Mouse (Mus musculus): ENCODE data around the gene Dnase1l3. TPM values are rescaled to one million over a fixed set of nuclear protein-coding genes. Genes with fewer than 3 reads are reported as not detected.
A peak's percentile ranks its signal among the peaks of the same experiment; 100 is the strongest.
"Not testable (repeated sequence)": the region's sequence is repeated elsewhere in the genome, so short reads cannot be mapped to it uniquely, and the experiment has no call there.

The Dnase1l3 gene
- polyA plus RNA-seq, 1 experiment from 2014 or later: 0.03 TPM

GRCm38 (mm10) chr14:8007923-8008322, 13.6 kb upstream of the Dnase1l3 start:
- H3K4me1 ChIP-seq (replicated peaks): peaks cover 17% of the 10 kb centered on the region
- ATAC-seq: no peak
- WGBS: 90% methylated on average over 10 of the region's 10 CpGs

GRCm38 (mm10) chr14:8007486-8007885, 13.1 kb upstream of the Dnase1l3 start:
- 84% methylated on average over 2 of the region's 2 CpGs for WGBS
- Histone ChIP-seq H3K36me3 (no peaks in the 10 kb centered on the region), H3K4me1 (replicated peaks) (peaks cover 17% of the 10 kb centered on the region), H3K27me3 (0 out of 2 replicates have a peak, but pooled peaks cover 8% of the 10 kb centered on the region), H3K4me2 (replicated peaks) (no peak overlapping the region), H3K9ac (replicated peaks) (no peak overlapping the region), H3K4me3 (replicated peaks) (no peak overlapping the region), H3K27ac (no peak overlapping the region), H3K9me3 (no peaks in the 10 kb centered on the region)
- no peak for ATAC-seq

More at GRCm38 (mm10) chr14:8007923-8008322, 13.6 kb upstream of the Dnase1l3 start:
- H3K9ac ChIP-seq (replicated peaks): no peak overlapping the region
- H3K9me3 ChIP-seq: no peaks in the 10 kb centered on the region
- 0 out of 2 replicates have a peak, but pooled peaks cover 8% of the 10 kb centered on the region for H3K27me3 ChIP-seq
- no peak overlapping the region for H3K27ac ChIP-seq
- H3K36me3 ChIP-seq: no peaks in the 10 kb centered on the region
- H3K4me3 ChIP-seq (replicated peaks): no peak overlapping the region
- H3K4me2 ChIP-seq (replicated peaks): no peak overlapping the region

DNA sequence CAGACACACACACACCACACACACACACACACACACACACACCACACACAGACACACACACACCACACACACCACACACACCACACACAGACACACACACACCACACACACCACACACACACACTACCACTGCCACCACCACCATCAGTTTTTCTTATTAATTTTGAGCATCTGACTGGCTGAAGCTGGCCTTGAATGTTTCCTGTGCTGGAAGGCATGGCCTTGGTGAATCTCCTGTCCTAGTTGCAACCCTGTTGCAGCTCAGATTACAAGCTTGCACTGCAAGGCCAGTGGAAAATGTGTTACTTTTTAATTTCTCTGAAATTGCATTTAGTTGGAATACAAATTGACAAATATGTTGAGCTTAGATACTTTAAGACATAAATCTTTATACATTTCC, 12.7 kb upstream of the Dnase1l3 start:
- Histone ChIP-seq H3K9me3 (no peaks in the 10 kb centered on the region), H3K27ac (no peak overlapping the region), H3K9ac (replicated peaks) (no peak overlapping the region), H3K4me1 (replicated peaks) (peaks cover 17% of the 10 kb centered on the region), H3K4me3 (replicated peaks) (no peak overlapping the region), H3K27me3 (peaks cover 11% of the 10 kb centered on the region), H3K4me2 (replicated peaks) (no peak overlapping the region), H3K36me3 (no peaks in the 10 kb centered on the region)
- ATAC-seq: no peak

GRCm38 (mm10) chr14:8006061-8006460, 11.7 kb upstream of the Dnase1l3 start:
- H3K4me2 ChIP-seq (replicated peaks); H3K27ac ChIP-seq; H3K9ac ChIP-seq (replicated peaks); H3K9me3 ChIP-seq; H3K4me3 ChIP-seq (replicated peaks); ATAC-seq; H3K36me3 ChIP-seq: not testable (repeated sequence)
- Histone ChIP-seq H3K4me1 (replicated peaks) (peaks cover 17% of the 10 kb centered on the region), H3K27me3 (peaks cover 21% of the 10 kb centered on the region)
- 60% methylated on average over 3 of the region's 3 CpGs for WGBS

- Histone ChIP-seq H3K27me3 (peaks cover 41% of the 10 kb centered on the region), H3K4me3 (replicated peaks) (peak overlapping the region; percentile 65), H3K27ac (peak overlapping the region; percentile 81; the same call in 1 of the 2 replicates), H3K4me2 (replicated peaks) (peak overlapping the region; percentile 80), H3K36me3 (no peaks in the 10 kb centered on the region), H3K4me1 (replicated peaks) (peaks cover 17% of the 10 kb centered on the region), H3K9ac (replicated peaks) (peak overlapping the region; percentile 76), H3K9me3 (no peaks in the 10 kb centered on the region)
- WGBS: 36% methylated on average over 18 of the region's 18 CpGs
- no peak for ATAC-seq
Observed at GRCm38 (mm10) chr14:8003727-8004670, 9.6 kb upstream of the Dnase1l3 start.

- H3K4me2 ChIP-seq (replicated peaks): peak overlapping the region; percentile 80
- H3K4me3 ChIP-seq (replicated peaks): peak overlapping the region; percentile 65
- H3K4me1 ChIP-seq (replicated peaks): peaks cover 17% of the 10 kb centered on the region
- H3K36me3 ChIP-seq: no peaks in the 10 kb centered on the region
- 1% methylated on average over 23 of the region's 23 CpGs for whole genome bisulfite sequencing
- ATAC-seq: peak; percentile 81; the same call in 1 of the 2 replicates
- H3K9me3 ChIP-seq: no peaks in the 10 kb centered on the region
- H3K27me3 ChIP-seq: peaks cover 48% of the 10 kb centered on the region
- H3K27ac ChIP-seq: peak overlapping the region; percentile 81
- H3K9ac ChIP-seq (replicated peaks): peak overlapping the region; percentile 76
Observed at GRCm38 (mm10) chr14:8003093-8003670, 8.8 kb upstream of the Dnase1l3 start.

GRCm38 (mm10) chr14:8002432-8003092, 8.2 kb upstream of the Dnase1l3 start, which contains the start of gene Abhd6:
Gene Abhd6 (plus strand): TSS chr14:8002902.
- Histone ChIP-seq H3K9ac (replicated peaks) (peak within 1 kb of the TSS; percentile 76), H3K27me3 (peaks cover 48% of the 10 kb centered on the region), H3K9me3 (no peaks in the 10 kb centered on the region), H3K4me2 (replicated peaks) (peak within 1 kb of the TSS; percentile 80), H3K4me3 (replicated peaks) (peak within 1 kb of the TSS; percentile 65), H3K36me3 (no peaks in the 10 kb centered on the region), H3K4me1 (replicated peaks) (peaks cover 17% of the 10 kb centered on the region), H3K27ac (peak within 1 kb of the TSS; percentile 81)
- WGBS: 2% methylated on average over 38 of the region's 38 CpGs
- peak; percentile 94 for ATAC-seq

DNA sequence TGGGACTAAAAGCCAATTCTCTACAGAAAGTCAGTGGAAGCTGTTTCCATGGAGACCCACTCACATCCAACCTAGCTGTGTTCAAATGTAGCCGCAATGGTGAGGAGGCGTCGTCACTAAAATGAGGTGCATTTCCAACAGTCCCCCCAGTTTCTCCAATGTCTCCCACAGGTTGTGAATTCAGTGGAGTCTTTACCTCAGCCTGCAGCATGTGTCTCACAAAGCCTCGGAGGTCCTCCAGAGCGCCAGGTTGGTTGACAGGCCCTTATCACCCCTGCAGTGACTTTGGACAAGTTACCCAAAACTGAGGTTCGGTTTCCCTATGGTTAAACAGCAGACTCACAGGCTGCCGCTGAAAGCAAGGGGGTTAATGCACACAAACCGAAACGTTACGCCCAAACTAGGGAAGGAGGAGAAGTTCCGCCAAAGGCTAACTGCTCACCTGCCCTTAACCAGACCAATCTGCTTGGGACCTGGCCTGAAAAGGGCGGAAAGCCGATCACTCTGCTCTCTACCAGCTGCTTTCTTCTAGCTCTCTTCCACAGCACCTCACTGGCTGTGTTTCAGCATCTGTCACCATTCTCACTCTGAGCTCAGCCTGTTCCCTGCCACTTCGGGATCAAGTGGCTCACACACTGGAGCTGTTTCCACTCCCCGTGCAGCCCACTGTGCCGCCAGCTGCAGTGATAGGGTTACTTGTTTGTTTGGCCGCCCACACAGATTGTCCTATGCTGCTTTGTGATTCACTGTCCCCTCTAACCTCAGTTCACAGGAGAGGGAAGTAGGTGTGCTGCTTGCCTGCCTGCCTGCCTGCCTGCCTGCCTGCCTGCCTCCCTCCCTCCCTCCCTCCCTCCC, 6.7 kb upstream of the Dnase1l3 start:
- Histone ChIP-seq H3K27ac (no peak overlapping the region), H3K4me3 (replicated peaks) (no peak overlapping the region), H3K27me3 (peaks cover 48% of the 10 kb centered on the region), H3K36me3 (no peaks in the 10 kb centered on the region), H3K9me3 (no peaks in the 10 kb centered on the region), H3K4me2 (replicated peaks) (no peak overlapping the region), H3K4me1 (replicated peaks) (peaks cover 23% of the 10 kb centered on the region), H3K9ac (replicated peaks) (no peak overlapping the region)
- WGBS: 26% methylated on average over 17 of the region's 17 CpGs
- no peak for ATAC-seq

DNA sequence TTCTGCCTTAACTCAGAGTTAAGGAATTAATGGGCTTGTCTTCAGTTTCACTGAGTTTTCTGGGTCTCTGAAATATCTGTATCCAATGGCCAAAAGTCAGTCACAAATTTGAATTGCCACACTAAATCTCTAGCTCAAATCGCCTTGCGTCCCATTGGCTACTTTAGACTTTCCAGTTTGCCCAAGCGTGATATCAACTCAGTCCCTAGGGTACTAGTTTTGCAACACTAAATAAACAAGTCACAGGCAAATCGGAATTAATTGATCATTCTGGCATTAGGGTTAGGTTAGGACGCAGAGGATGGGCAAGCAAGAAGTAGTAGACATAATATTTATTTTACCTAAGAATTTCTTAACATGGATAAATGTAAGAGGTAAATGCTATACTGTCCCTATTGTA, 5.9 kb upstream of the Dnase1l3 start:
- peaks cover 48% of the 10 kb centered on the region for H3K27me3 ChIP-seq
- WGBS: 88% methylated on average over 5 of the region's 5 CpGs
- no peaks in the 10 kb centered on the region for H3K36me3 ChIP-seq
- no peak overlapping the region for H3K27ac ChIP-seq
- peaks cover 23% of the 10 kb centered on the region for H3K4me1 ChIP-seq (replicated peaks)
- H3K9me3 ChIP-seq: no peaks in the 10 kb centered on the region
- no peak overlapping the region for H3K4me3 ChIP-seq (replicated peaks)
- H3K9ac ChIP-seq (replicated peaks): no peak overlapping the region
- no peak for ATAC-seq
- no peak overlapping the region for H3K4me2 ChIP-seq (replicated peaks)

GRCm38 (mm10) chr14:7999435-7999834, 5.1 kb upstream of the Dnase1l3 start:
- WGBS: 80% methylated on average over 5 of the region's 5 CpGs
- Histone ChIP-seq H3K4me3 (replicated peaks) (no peak overlapping the region), H3K27me3 (peaks cover 44% of the 10 kb centered on the region), H3K4me1 (replicated peaks) (peaks cover 18% of the 10 kb centered on the region), H3K27ac (no peak overlapping the region), H3K36me3 (no peaks in the 10 kb centered on the region), H3K4me2 (replicated peaks) (no peak overlapping the region), H3K9me3 (no peaks in the 10 kb centered on the region), H3K9ac (replicated peaks) (no peak overlapping the region)
- no peak for ATAC-seq

- no peaks in the 10 kb centered on the region for H3K9me3 ChIP-seq
- H3K9ac ChIP-seq (replicated peaks): no peak overlapping the region
- no peak overlapping the region for H3K27ac ChIP-seq
- no peaks in the 10 kb centered on the region for H3K36me3 ChIP-seq
- H3K4me1 ChIP-seq (replicated peaks): peaks cover 14% of the 10 kb centered on the region
- H3K4me3 ChIP-seq (replicated peaks): no peak overlapping the region
- peaks cover 40% of the 10 kb centered on the region for H3K27me3 ChIP-seq
- no peak for ATAC-seq
- H3K4me2 ChIP-seq (replicated peaks): no peak overlapping the region
- WGBS: 86% methylated on average over 3 of the region's 3 CpGs
Observed at GRCm38 (mm10) chr14:7999030-7999429, 4.7 kb upstream of the Dnase1l3 start.

All from midbrain, embryonic 13.5 days (tissue).